Mouse (Mus musculus) heart, embryonic 16.5 days (tissue): ENCODE measurements at regions not wholly inside any gene's neighbourhood (a gene's known extent, or its start where the extent isn't known, plus 50 kb on each side); places are given as distances from the start of the nearest gene placed in this dataset.

Experiments
- ATAC-seq: fragments of 200-750 bp; cut with Nextera tagmentation; replicated peaks from 2 replicates; pipeline ENCODE4 v1.8.0; 2017; ENCODE audit warnings: moderate number of reproducible peaks; ENCODE audit not compliant: insufficient read depth, low FRiP score; ENCODE audit errors: extremely low read depth
- H3K27ac ChIP-seq: fragments of 300-500 bp; sonication (generic); 2 replicates; pipeline ENCODE4 v1.5.1; 2014; ENCODE audit warnings: mild to moderate bottlenecking, low read length, control low read depth, moderate library complexity
- H3K27me3 ChIP-seq: fragments of 300-500 bp; sonication (generic); 2 replicates; pipeline ENCODE4 v1.6.1; 2014; ENCODE audit warnings: low read length, mixed read lengths; ENCODE audit not compliant: control insufficient read depth, insufficient read depth
- H3K36me3 ChIP-seq: fragments of 300-500 bp; sonication (generic); 2 replicates; pipeline ENCODE4 v1.6.1; 2014; ENCODE audit not compliant: control insufficient read depth, insufficient read depth
- H3K4me1 ChIP-seq: fragments of 300-500 bp; sonication (generic); 2 replicates; pipeline ENCODE4 v1.6.1; 2014; ENCODE audit warnings: low read length, mixed read lengths; ENCODE audit not compliant: control insufficient read depth, insufficient read depth
- H3K4me2 ChIP-seq: fragments of 300-500 bp; sonication (generic); 2 replicates; pipeline ENCODE4 v1.6.1; 2014; ENCODE audit warnings: low read depth, mild to moderate bottlenecking, control low read depth, low read length
- H3K4me3 ChIP-seq: fragments of 300-500 bp; sonication (generic); 2 replicates; pipeline ENCODE4 v1.5.1; 2014; ENCODE audit warnings: mild to moderate bottlenecking, control low read depth, low read length
- H3K9ac ChIP-seq: fragments of 300-500 bp; sonication (generic); 2 replicates; pipeline ENCODE4 v1.6.1; 2014; ENCODE audit warnings: low read length, control low read depth
- H3K9me3 ChIP-seq: fragments of 300-500 bp; sonication (generic); replicated peaks from 2 replicates; pipeline ENCODE4 v1.6.1; 2016; ENCODE audit warnings: low read length; ENCODE audit not compliant: control insufficient read depth
- WGBS: fragments of 180-500 bp; shearing (Covaris S2); extraction: QIAGEN DNeasy Blood & Tissue Kit; methylation state at CpG from one replicate; pipeline ENCODE4 v1.1.7; 2014; 5-methylcytosine and 5-hydroxymethylcytosine counted together

- Histone ChIP-seq H3K9ac (no peak overlapping the region), H3K4me1 (no peaks in the 10 kb centered on the region), H3K9me3 (no peaks in the 10 kb centered on the region), H3K36me3 (no peaks in the 10 kb centered on the region), H3K27me3 (no peaks in the 10 kb centered on the region), H3K4me2 (no peak overlapping the region), H3K4me3 (no peak overlapping the region), H3K27ac (no peak overlapping the region)
- no peak for ATAC-seq
- 78% methylated on average over 5 of the region's 5 CpGs for WGBS
Observed at GRCm38 (mm10) chr13:101249369-101249768, 416.1 kb upstream of the Slc30a5 start.

- H3K9me3 ChIP-seq, result no peaks in the 10 kb centered on the region
- no peaks in the 10 kb centered on the region for H3K4me1 ChIP-seq
- no peaks in the 10 kb centered on the region for H3K27me3 ChIP-seq
- H3K27ac ChIP-seq, result no peak overlapping the region
- H3K36me3 ChIP-seq, result no peaks in the 10 kb centered on the region
- no peak overlapping the region for H3K9ac ChIP-seq
- 83% methylated on average over 3 of the region's 3 CpGs for WGBS
- ATAC-seq, result no peak
- H3K4me2 ChIP-seq, result no peak overlapping the region
- no peak overlapping the region for H3K4me3 ChIP-seq
Observed at GRCm38 (mm10) chr13:101244326-101244725, 411.1 kb upstream of the Slc30a5 start.

GRCm38 (mm10) chr13:101238860-101239259 is 405.6 kb upstream of the Slc30a5 start:
- H3K4me1 ChIP-seq, result peaks cover 3% of the 10 kb centered on the region; the same call in 1 of the 2 replicates
- no peaks in the 10 kb centered on the region for H3K9me3 ChIP-seq
- H3K4me3 ChIP-seq, result no peak overlapping the region
- H3K4me2 ChIP-seq, result no peak overlapping the region
- no peak for ATAC-seq
- H3K27ac ChIP-seq, result no peak overlapping the region
- no peak overlapping the region for H3K9ac ChIP-seq
- H3K36me3 ChIP-seq, result no peaks in the 10 kb centered on the region
- no peaks in the 10 kb centered on the region for H3K27me3 ChIP-seq

- Histone ChIP-seq H3K4me2 (no peak overlapping the region), H3K27ac (no peak overlapping the region), H3K27me3 (no peaks in the 10 kb centered on the region), H3K4me3 (no peak overlapping the region), H3K36me3 (no peaks in the 10 kb centered on the region), H3K9ac (no peak overlapping the region), H3K4me1 (peaks cover 13% of the 10 kb centered on the region), H3K9me3 (no peaks in the 10 kb centered on the region)
- WGBS, result 80% methylated on average over 10 of the region's 10 CpGs
- no peak for ATAC-seq
Observed at GRCm38 (mm10) chr13:101237035-101237434, 403.8 kb upstream of the Slc30a5 start.

- Histone ChIP-seq H3K4me3 (no peak overlapping the region), H3K4me1 (peaks cover 13% of the 10 kb centered on the region), H3K36me3 (no peaks in the 10 kb centered on the region), H3K9me3 (no peaks in the 10 kb centered on the region), H3K4me2 (no peak overlapping the region), H3K27me3 (no peaks in the 10 kb centered on the region), H3K9ac (no peak overlapping the region), H3K27ac (no peak overlapping the region)
- 60% methylated on average over 4 of the region's 4 CpGs for WGBS
- ATAC-seq, result no peak
Observed at GRCm38 (mm10) chr13:101235846-101236245, 402.6 kb upstream of the Slc30a5 start.

GRCm38 (mm10) chr13:101235110-101235509 is 401.9 kb upstream of the Slc30a5 start:
- no peak overlapping the region for H3K9ac ChIP-seq
- ATAC-seq, result no peak
- H3K27me3 ChIP-seq, result no peaks in the 10 kb centered on the region
- WGBS, result 32% methylated on average over 3 of the region's 3 CpGs
- H3K36me3 ChIP-seq, result no peaks in the 10 kb centered on the region
- H3K9me3 ChIP-seq, result no peaks in the 10 kb centered on the region
- peaks cover 13% of the 10 kb centered on the region for H3K4me1 ChIP-seq
- no peak overlapping the region for H3K4me3 ChIP-seq
- no peak overlapping the region for H3K27ac ChIP-seq
- no peak overlapping the region for H3K4me2 ChIP-seq

- Histone ChIP-seq H3K36me3 (no peaks in the 10 kb centered on the region), H3K4me2 (no peak overlapping the region), H3K9ac (no peak overlapping the region), H3K4me1 (peaks cover 13% of the 10 kb centered on the region), H3K9me3 (no peaks in the 10 kb centered on the region), H3K4me3 (no peak overlapping the region), H3K27ac (no peak overlapping the region), H3K27me3 (no peaks in the 10 kb centered on the region)
- no peak for ATAC-seq
- 76% methylated on average over 10 of the region's 10 CpGs for WGBS
Observed at GRCm38 (mm10) chr13:101234550-101234949, 401.3 kb upstream of the Slc30a5 start.

GRCm38 (mm10) chr13:101233843-101234281 is 400.6 kb upstream of the Slc30a5 start:
- Histone ChIP-seq H3K4me1 (peaks cover 13% of the 10 kb centered on the region), H3K27ac (peak overlapping the region; percentile 59), H3K4me2 (peak overlapping the region; percentile 38), H3K4me3 (no peak overlapping the region), H3K27me3 (no peaks in the 10 kb centered on the region), H3K36me3 (no peaks in the 10 kb centered on the region), H3K9me3 (no peaks in the 10 kb centered on the region), H3K9ac (0 out of 2 replicates have a peak overlapping the region, but pooled peaks have one; percentile 6)
- ATAC-seq, result no peak
- 19% methylated on average over 5 of the region's 5 CpGs for WGBS

- Histone ChIP-seq H3K36me3 (no peaks in the 10 kb centered on the region), H3K4me2 (peak overlapping the region; percentile 38), H3K4me3 (no peak overlapping the region), H3K9ac (peak overlapping the region; percentile 23), H3K4me1 (peaks cover 13% of the 10 kb centered on the region), H3K27ac (peak overlapping the region; percentile 59), H3K27me3 (no peaks in the 10 kb centered on the region), H3K9me3 (no peaks in the 10 kb centered on the region)
- 19% methylated on average over 8 of the region's 8 CpGs for WGBS
- peak; percentile 90 for ATAC-seq
Observed at GRCm38 (mm10) chr13:101233181-101233842, 400.1 kb upstream of the Slc30a5 start.
